In genomic region chr9:96889345-96890021, GRCm38 (mm10) we compare ENCODE assay signal across 8 mouse cellular contexts. TPM values are rescaled to one million over a fixed set of nuclear protein-coding genes. Genes with fewer than 3 reads are reported as not detected.
DNase-seq lines count a peak whose midpoint lies in the region; ATAC-seq lines count a peak whose summit lies in the region.

No protein-coding gene starts in this region.

- WGBS in intestine, embryonic 14.5 days: 2% methylated on average over 51 of the region's 66 CpGs
- WGBS in midbrain, embryonic 10.5 days: 1% methylated on average over 66 of the region's 66 CpGs

- ATAC-seq in intestine, embryonic 14.5 days (replicated peaks; ENCODE audit: low FRiP score, low TSS enrichment, low read depth): peak; percentile 85

- H3K9me3 ChIP-seq in intestine, embryonic 14.5 days (ENCODE audit: control insufficient read depth, low read length): no peaks in the 10 kb centered on the region
- peaks cover 2% of the 10 kb centered on the region; the same call in 1 of the 2 replicates for H3K9me3 ChIP-seq in midbrain, embryonic 10.5 days (replicated peaks)

- H3K27me3 ChIP-seq in intestine, embryonic 14.5 days (replicated peaks; ENCODE audit: control insufficient read depth, insufficient read depth, low read length): no peaks in the 10 kb centered on the region
- peaks cover 39% of the 10 kb centered on the region for H3K27me3 ChIP-seq in midbrain, embryonic 10.5 days (ENCODE audit: low read depth, poor library complexity, severe bottlenecking)

- peaks cover 34% of the 10 kb centered on the region for H3K4me1 ChIP-seq in intestine, embryonic 14.5 days (replicated peaks; ENCODE audit: control insufficient read depth, insufficient read depth, low read length)
- peaks cover 88% of the 10 kb centered on the region for H3K4me1 ChIP-seq in midbrain, embryonic 10.5 days

- peak overlapping the region; percentile 61 for H3K4me3 ChIP-seq in intestine, embryonic 14.5 days (ENCODE audit: low read depth, low read length)
- H3K4me3 ChIP-seq in midbrain, embryonic 10.5 days: peak overlapping the region; percentile 68

- peak; percentile 90 to 95 for DNase-seq in adrenal gland, adult (ENCODE audit: inconsistent age in 2 of 2, low spot score in 1 of 2)
- peak; percentile 79 for DNase-seq in embryo, embryonic 10 days (ENCODE audit: low spot score)
- peak; percentile 83 for DNase-seq in gastrocnemius, postnatal 25 days
- peak; percentile 96 for DNase-seq in intestine, embryonic 14.5 days (ENCODE audit: low spot score)
- peak; percentile 84 to 87 for DNase-seq in left cerebral cortex, postnatal 36 days (ENCODE audit: low spot score in 2 of 2)
- DNase-seq in midbrain, embryonic 10.5 days (ENCODE audit: low spot score): peak; percentile 89
- peak; percentile 69 to 72 for DNase-seq in right cerebral cortex, postnatal 36 days (ENCODE audit: low spot score in 2 of 2)
- peak; percentile 76 for DNase-seq in yolk sac, embryonic 10.5 days (ENCODE audit: low spot score)

- H3K4me2 ChIP-seq in intestine, embryonic 14.5 days (ENCODE audit: low read length): peak overlapping the region; percentile 64

- H3K27ac ChIP-seq in intestine, embryonic 14.5 days (ENCODE audit: low read depth): peak overlapping the region; percentile 48
- H3K27ac ChIP-seq in midbrain, embryonic 10.5 days (replicated peaks): peak overlapping the region; percentile 94

- no peaks in the 10 kb centered on the region for H3K36me3 ChIP-seq in intestine, embryonic 14.5 days (ENCODE audit: control insufficient read depth, insufficient read depth, low read length)
- no peaks in the 10 kb centered on the region for H3K36me3 ChIP-seq in midbrain, embryonic 10.5 days

- intact Hi-C loops in left cerebral cortex, postnatal 36 days (cut with DNase I): loop anchor here (2.0 kb wide), 1 partner anchor 51 kb away; no protein-coding TSS in a partner anchor

- peak overlapping the region; percentile 82 for H3K9ac ChIP-seq in intestine, embryonic 14.5 days (ENCODE audit: low read length)

RNA-seq across cellular contexts. Expression of gene Pxylp1, which starts 3.0 kb away (rescaled TPM):
- total RNA-seq in gastrocnemius, postnatal 25 days (2021): 1 to 10 TPM; 1.7 to 1.8 TPM
- 56.2 and 67.0 TPM in 2 replicates for polyA plus RNA-seq in intestine, embryonic 14.5 days (2014; fragmentation: Nextera tagmentation; extraction: Ambion mirVana)
- 10 to 100 TPM; 17.1 to 17.6 TPM for total RNA-seq in left cerebral cortex, postnatal 36 days (2021)
- 49.1 and 56.6 TPM in 2 replicates for polyA plus RNA-seq in midbrain, embryonic 10.5 days (2016; fragmentation: Nextera tagmentation; extraction: Ambion mirVana)

Comparison
In these comparisons a context has a peak if more than half of its experiments do, and no peak if none do; other contexts are left out.
1. Peak in every context shown above with its lines: DNase-seq, ATAC-seq, H3K4me3 ChIP-seq and H3K27ac ChIP-seq.
2. RNA of gene Pxylp1, which starts 3.0 kb away (total RNA-seq): 17.1 to 17.6 TPM in left cerebral cortex, postnatal 36 days; 1.7 to 1.8 TPM in gastrocnemius, postnatal 25 days; every median in the first group is over 4 times any median in the second.